Mouse (Mus musculus) small intestine, adult 2 months (tissue): ENCODE data around the gene Acsbg2.
A peak's percentile ranks its signal among the peaks of the same experiment; 100 is the strongest.

Experiments
- CTCF ChIP-seq: fragments of 200-500 bp; IDR thresholded peaks from 2 replicates; pipeline ENCODE4 v1.5.1; 2012; ENCODE audit warnings: low read depth, mild to moderate bottlenecking, control low read depth, inconsistent platforms, low read length, moderate library complexity, mixed read lengths; ENCODE audit not compliant: insufficient replicate concordance, insufficient read length; ENCODE audit errors: extremely low read depth
- POLR2A ChIP-seq: fragments of 200-500 bp; IDR thresholded peaks from 2 replicates; pipeline ENCODE4 v1.6.1; 2012; ENCODE audit warnings: low read depth, mild to moderate bottlenecking, control low read depth, inconsistent platforms, low read length, moderate library complexity

GRCm38 (mm10) chr17:56831111-56831816 lies 43.0 kb downstream of the Acsbg2 start:
- TF ChIP-seq CTCF (peak; percentile 54; the same call in 1 of the 2 replicates), POLR2A (no peak)
